Mouse (Mus musculus) E14TG2a.4 (cell line): ENCODE data around the gene Elobl.

Experiments
- CTCF ChIP-seq: conservative IDR thresholded peaks from 2 replicates; pipeline ENCODE4 v1.5.1; 2014; ENCODE audit warnings: low read length
- NANOG ChIP-seq: IDR thresholded peaks from 2 replicates; pipeline ENCODE4 v1.6.1; 2014; ENCODE audit warnings: borderline replicate concordance, low read length, mixed read lengths

- no peak for TF ChIP-seq NANOG
- no peak for TF ChIP-seq CTCF
These were observed 10.5 kb upstream of the Elobl start for GRCm38 (mm10) chr11:88977188-88977587.
